Mouse (Mus musculus): ENCODE results near the gene Stag1. TPM values are rescaled to one million over a fixed set of nuclear protein-coding genes. Genes with fewer than 3 reads are reported as not detected.

Stag1 gene
- polyA plus RNA-seq, 1 experiment from 2014 or later = 36.4 TPM

DNA sequence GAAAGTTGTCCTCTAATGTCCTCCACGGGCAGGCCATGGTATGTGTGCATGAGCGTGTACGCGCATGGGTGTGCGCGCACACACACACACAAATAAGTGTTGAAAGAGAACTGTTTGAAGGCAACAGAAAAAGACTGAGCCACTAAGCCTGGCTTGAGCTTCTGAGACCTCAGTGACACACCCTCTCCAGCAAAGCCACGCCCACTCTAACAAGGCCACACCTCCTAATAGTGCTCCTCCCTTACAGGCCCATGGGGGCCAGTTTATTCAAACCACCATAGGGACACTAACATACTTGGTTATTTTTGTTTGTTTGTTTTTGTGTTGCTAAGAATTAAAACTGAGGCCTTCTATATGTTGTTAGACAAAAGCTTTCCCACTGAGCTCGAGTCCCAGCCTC is 1.3 kb upstream of the Stag1 start:
- Histone ChIP-seq H3K9me3 (replicated peaks; ENCODE audit: control insufficient read depth, low read length) (no peaks in the 10 kb centered on the region), H3K36me3 (ENCODE audit: control insufficient read depth, insufficient read depth, low read length) (no peaks in the 10 kb centered on the region), H3K27me3 (replicated peaks; ENCODE audit: control insufficient read depth, insufficient read depth, low read length) (no peaks in the 10 kb centered on the region), H3K27ac (ENCODE audit: low read depth, low read length) (no peak overlapping the region), H3K4me1 (ENCODE audit: control insufficient read depth, insufficient read depth, low read length) (peaks cover 11% of the 10 kb centered on the region), H3K4me2 (ENCODE audit: low read length) (no peak overlapping the region), H3K9ac (ENCODE audit: low read length) (no peak overlapping the region), H3K4me3 (ENCODE audit: low read depth, low read length) (no peak overlapping the region)
- ATAC-seq = no peak
- DNase-seq (ENCODE audit: low spot score) = no peak
- WGBS = 85% methylated on average over 8 of the region's 8 CpGs

DNA sequence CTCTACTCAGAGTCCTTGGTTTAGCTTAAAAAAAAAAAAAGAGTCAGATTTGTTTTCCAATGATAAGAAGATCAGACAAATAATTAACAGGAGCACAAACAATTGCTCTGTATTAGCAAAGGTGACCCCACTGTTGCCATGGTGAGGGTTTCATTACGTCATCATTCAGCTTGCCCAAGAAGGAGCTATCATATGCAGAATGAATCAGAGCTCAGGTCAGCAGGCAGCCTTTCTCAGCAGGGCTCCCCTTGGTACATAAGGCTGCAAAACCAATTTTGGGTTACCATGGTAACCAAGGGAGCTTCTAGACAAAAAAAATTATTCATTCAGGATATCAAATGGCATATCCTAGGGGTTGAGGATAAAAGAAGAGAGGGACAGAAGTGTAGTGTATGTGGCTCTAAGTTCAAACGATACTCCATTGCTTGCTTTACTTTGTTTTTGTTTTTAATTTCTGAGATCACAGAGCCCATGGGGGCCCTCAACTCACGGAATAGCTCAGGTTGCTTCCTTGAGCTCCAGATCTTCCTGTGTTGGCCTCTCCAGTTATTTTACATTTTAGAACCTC is 2.2 kb downstream of the Stag1 start:
- Histone ChIP-seq H3K9ac (ENCODE audit: low read length) (no peak overlapping the region), H3K4me3 (ENCODE audit: low read depth, low read length) (no peak overlapping the region), H3K27ac (ENCODE audit: low read depth, low read length) (no peak overlapping the region), H3K4me2 (ENCODE audit: low read length) (no peak overlapping the region), H3K9me3 (replicated peaks; ENCODE audit: control insufficient read depth, low read length) (no peaks in the 10 kb centered on the region), H3K4me1 (ENCODE audit: control insufficient read depth, insufficient read depth, low read length) (peaks cover 11% of the 10 kb centered on the region), H3K27me3 (replicated peaks; ENCODE audit: control insufficient read depth, insufficient read depth, low read length) (no peaks in the 10 kb centered on the region), H3K36me3 (ENCODE audit: control insufficient read depth, insufficient read depth, low read length) (no peaks in the 10 kb centered on the region)
- WGBS = 13% methylated on average over 3 of the region's 3 CpGs
- DNase-seq (ENCODE audit: low spot score) = peak; percentile 64
- ATAC-seq = no peak; the same call in 1 of the 2 replicates

DNA sequence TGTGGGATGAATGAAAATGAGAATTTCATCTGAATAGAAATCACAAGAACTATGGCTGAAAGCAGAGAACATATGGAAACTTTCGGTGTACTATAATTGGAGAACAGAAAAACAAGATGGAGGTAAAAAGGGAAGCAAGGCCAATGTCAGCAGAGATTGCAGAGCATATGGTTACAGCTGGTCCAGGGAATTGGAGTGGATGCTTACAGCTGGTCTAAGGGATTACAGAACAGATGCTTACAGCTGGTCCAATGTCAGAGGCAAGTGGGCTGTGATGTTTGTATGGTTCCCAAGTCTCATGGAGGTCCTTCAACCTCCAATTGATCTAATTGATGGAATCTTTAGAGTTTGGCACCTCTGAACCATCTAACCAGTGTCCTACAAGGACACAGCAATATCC is 4.5 kb downstream of the Stag1 start:
- no peaks in the 10 kb centered on the region for H3K27me3 ChIP-seq (replicated peaks; ENCODE audit: control insufficient read depth, insufficient read depth, low read length)
- no peaks in the 10 kb centered on the region for H3K36me3 ChIP-seq (ENCODE audit: control insufficient read depth, insufficient read depth, low read length)
- H3K9me3 ChIP-seq (replicated peaks; ENCODE audit: control insufficient read depth, low read length) = no peaks in the 10 kb centered on the region
- H3K27ac ChIP-seq (ENCODE audit: low read depth, low read length) = no peak overlapping the region
- ATAC-seq (no peak), DNase-seq (ENCODE audit: low spot score) (no peak)
- 92% methylated on average over 1 of the region's 1 CpGs for WGBS
- H3K4me3 ChIP-seq (ENCODE audit: low read depth, low read length) = no peak overlapping the region
- no peak overlapping the region for H3K4me2 ChIP-seq (ENCODE audit: low read length)
- H3K9ac ChIP-seq (ENCODE audit: low read length) = no peak overlapping the region
- H3K4me1 ChIP-seq (ENCODE audit: control insufficient read depth, insufficient read depth, low read length) = peaks cover 11% of the 10 kb centered on the region

DNA sequence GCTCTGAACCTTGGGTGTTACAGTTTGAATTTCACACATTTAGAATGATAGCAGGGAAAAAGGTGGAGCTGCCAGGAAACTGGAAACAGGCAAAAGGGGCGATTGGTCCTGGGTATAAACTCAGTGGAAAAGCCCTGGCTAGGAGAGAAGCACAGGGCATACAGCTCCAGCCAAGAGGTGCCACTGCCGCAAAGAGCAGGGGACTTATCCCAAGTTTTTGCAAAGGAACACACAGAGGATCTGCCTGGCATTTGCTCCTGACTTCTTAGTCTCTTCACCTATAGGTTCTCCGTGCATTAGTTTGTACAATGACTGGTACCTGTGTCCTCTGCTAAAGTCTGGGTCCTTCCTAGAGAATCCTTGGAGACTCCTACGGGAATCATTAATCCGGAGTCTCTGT is 5.6 kb downstream of the Stag1 start:
- Histone ChIP-seq H3K27me3 (replicated peaks; ENCODE audit: control insufficient read depth, insufficient read depth, low read length) (no peaks in the 10 kb centered on the region), H3K9me3 (replicated peaks; ENCODE audit: control insufficient read depth, low read length) (no peaks in the 10 kb centered on the region), H3K36me3 (ENCODE audit: control insufficient read depth, insufficient read depth, low read length) (no peaks in the 10 kb centered on the region), H3K4me1 (ENCODE audit: control insufficient read depth, insufficient read depth, low read length) (peaks cover 11% of the 10 kb centered on the region), H3K27ac (ENCODE audit: low read depth, low read length) (no peak overlapping the region), H3K4me3 (ENCODE audit: low read depth, low read length) (no peak overlapping the region), H3K4me2 (ENCODE audit: low read length) (no peak overlapping the region), H3K9ac (ENCODE audit: low read length) (no peak overlapping the region)
- ATAC-seq (no peak), DNase-seq (ENCODE audit: low spot score) (no peak)
- WGBS = 61% methylated on average over 5 of the region's 5 CpGs

DNA sequence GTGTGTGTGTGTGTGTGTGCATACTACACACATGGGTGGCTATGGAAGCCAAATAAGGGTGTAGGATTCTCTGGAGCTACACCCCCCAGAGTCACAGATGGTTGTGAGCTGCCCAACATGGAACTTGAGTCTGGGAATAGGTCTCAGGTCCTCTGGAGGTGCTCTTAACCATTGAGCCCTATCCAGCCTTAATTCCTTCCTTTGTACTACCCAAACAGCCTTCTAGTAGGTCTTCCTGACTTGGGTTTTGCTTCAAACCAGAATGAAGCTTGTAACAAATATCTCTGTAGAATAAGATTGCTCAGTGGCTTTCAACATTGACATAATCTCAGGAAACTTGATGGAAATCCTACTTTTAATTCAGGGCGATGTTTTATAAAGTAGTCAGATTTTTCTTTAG is 7.9 kb downstream of the Stag1 start:
- ATAC-seq (no peak), DNase-seq (ENCODE audit: low spot score) (no peak)
- Histone ChIP-seq H3K4me2 (ENCODE audit: low read length) (no peak overlapping the region), H3K9ac (ENCODE audit: low read length) (no peak overlapping the region), H3K4me1 (ENCODE audit: control insufficient read depth, insufficient read depth, low read length) (no peaks in the 10 kb centered on the region), H3K9me3 (replicated peaks; ENCODE audit: control insufficient read depth, low read length) (no peaks in the 10 kb centered on the region), H3K4me3 (ENCODE audit: low read depth, low read length) (no peak overlapping the region), H3K27ac (ENCODE audit: low read depth, low read length) (no peak overlapping the region), H3K36me3 (ENCODE audit: control insufficient read depth, insufficient read depth, low read length) (no peaks in the 10 kb centered on the region), H3K27me3 (replicated peaks; ENCODE audit: control insufficient read depth, insufficient read depth, low read length) (no peaks in the 10 kb centered on the region)
- 96% methylated on average over 1 of the region's 1 CpGs for WGBS

DNA sequence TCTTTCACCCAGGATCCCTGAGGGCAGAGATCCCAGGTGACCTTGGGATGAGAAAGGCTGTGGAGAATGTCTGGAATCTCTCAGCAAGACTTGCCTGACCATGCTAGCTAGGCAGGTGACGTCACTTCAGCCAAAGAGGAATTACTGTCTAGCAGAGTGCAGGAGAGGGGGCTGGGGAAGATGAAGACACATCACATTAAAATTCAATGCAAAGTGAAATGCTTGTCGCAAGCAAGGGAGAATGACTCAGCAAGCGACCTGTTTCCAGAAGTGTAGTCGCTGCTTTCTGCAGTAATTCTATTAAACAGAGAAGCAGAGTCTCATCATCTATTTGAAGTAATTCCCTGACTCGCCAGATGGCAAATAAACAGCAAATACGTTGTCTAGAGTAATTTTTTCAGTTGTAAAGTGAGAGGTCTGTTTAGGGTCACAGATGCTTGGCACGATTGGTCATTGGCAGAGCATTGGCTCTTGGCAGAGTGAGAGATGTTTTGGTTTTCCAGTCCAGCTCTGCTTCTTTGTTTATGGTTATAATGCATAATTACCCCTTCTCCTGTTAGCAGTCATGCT is 8.5 kb downstream of the Stag1 start:
- Histone ChIP-seq H3K4me1 (ENCODE audit: control insufficient read depth, insufficient read depth, low read length) (no peaks in the 10 kb centered on the region), H3K9me3 (replicated peaks; ENCODE audit: control insufficient read depth, low read length) (no peaks in the 10 kb centered on the region), H3K4me2 (ENCODE audit: low read length) (no peak overlapping the region), H3K9ac (ENCODE audit: low read length) (no peak overlapping the region), H3K36me3 (ENCODE audit: control insufficient read depth, insufficient read depth, low read length) (no peaks in the 10 kb centered on the region), H3K4me3 (ENCODE audit: low read depth, low read length) (no peak overlapping the region), H3K27me3 (replicated peaks; ENCODE audit: control insufficient read depth, insufficient read depth, low read length) (no peaks in the 10 kb centered on the region), H3K27ac (ENCODE audit: low read depth, low read length) (no peak overlapping the region)
- WGBS = 47% methylated on average over 7 of the region's 7 CpGs
- ATAC-seq (peak; percentile 60; the same call in 1 of the 2 replicates), DNase-seq (ENCODE audit: low spot score) (peak; percentile 68)

- Histone ChIP-seq H3K4me3 (ENCODE audit: low read depth, low read length) (no peak overlapping the region), H3K27me3 (replicated peaks; ENCODE audit: control insufficient read depth, insufficient read depth, low read length) (no peaks in the 10 kb centered on the region), H3K27ac (ENCODE audit: low read depth, low read length) (no peak overlapping the region), H3K4me1 (ENCODE audit: control insufficient read depth, insufficient read depth, low read length) (peaks cover 4% of the 10 kb centered on the region; the same call in 1 of the 2 replicates), H3K36me3 (ENCODE audit: control insufficient read depth, insufficient read depth, low read length) (no peaks in the 10 kb centered on the region), H3K4me2 (ENCODE audit: low read length) (no peak overlapping the region), H3K9ac (ENCODE audit: low read length) (no peak overlapping the region), H3K9me3 (replicated peaks; ENCODE audit: control insufficient read depth, low read length) (no peaks in the 10 kb centered on the region)
- WGBS = 19% methylated on average over 3 of the region's 3 CpGs
- ATAC-seq = peak; percentile 76
- DNase-seq (ENCODE audit: low spot score) = peak; percentile 59
These were observed 16.0 kb downstream of the Stag1 start for GRCm38 (mm10) chr9:100613501-100614071.

DNA sequence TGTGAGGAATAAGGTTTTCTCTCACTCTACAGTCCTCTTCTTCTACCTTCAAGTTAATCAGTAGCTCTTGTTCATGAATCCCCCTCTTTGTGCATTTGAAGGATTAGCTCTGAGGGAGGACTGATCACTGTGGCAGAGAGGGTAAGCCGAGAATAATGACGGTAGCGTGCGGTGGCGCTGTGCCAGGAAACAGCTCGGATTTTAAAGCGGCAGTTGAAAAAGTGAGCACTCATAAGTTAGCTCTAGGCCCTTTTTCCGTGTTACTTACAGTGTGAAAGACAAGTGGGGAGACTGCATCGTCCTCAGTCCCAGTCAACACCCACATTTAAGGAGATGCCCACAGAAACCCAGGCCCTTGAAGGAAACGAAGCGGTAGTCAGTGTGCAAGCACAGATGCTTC is 19.3 kb downstream of the Stag1 start:
- Histone ChIP-seq H3K9ac (ENCODE audit: low read length) (no peak overlapping the region), H3K27me3 (replicated peaks; ENCODE audit: control insufficient read depth, insufficient read depth, low read length) (no peaks in the 10 kb centered on the region), H3K4me2 (ENCODE audit: low read length) (peak overlapping the region; percentile 33), H3K4me1 (ENCODE audit: control insufficient read depth, insufficient read depth, low read length) (peaks cover 4% of the 10 kb centered on the region; the same call in 1 of the 2 replicates), H3K27ac (ENCODE audit: low read depth, low read length) (0 out of 2 replicates have a peak overlapping the region, but pooled peaks have one; percentile 34), H3K36me3 (ENCODE audit: control insufficient read depth, insufficient read depth, low read length) (no peaks in the 10 kb centered on the region), H3K4me3 (ENCODE audit: low read depth, low read length) (no peak overlapping the region), H3K9me3 (replicated peaks; ENCODE audit: control insufficient read depth, low read length) (no peaks in the 10 kb centered on the region)
- WGBS = 7% methylated on average over 11 of the region's 11 CpGs
- ATAC-seq (peak; percentile 67), DNase-seq (ENCODE audit: low spot score) (peak; percentile 84)

DNA sequence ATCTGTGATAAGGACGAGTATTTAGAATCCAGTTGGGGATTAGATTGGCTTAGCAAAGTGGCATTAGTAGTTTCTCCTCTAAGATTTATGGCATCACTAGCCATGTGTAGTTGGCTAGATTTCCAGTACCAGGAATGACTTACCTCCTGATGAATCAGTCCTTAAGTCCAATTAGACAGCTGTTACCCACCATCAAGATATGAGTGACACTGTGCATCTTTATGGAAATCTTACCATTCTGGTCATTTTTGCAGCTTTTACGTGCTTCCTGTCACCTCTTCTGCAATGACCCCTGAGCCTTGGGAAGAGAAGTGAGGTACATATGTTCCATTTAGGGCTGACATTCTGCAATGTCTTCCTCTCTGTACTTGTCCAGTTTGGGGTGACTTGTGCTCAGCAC is 28.7 kb downstream of the Stag1 start:
- DNase-seq (ENCODE audit: low spot score) (no peak), ATAC-seq (no peak)
- Histone ChIP-seq H3K27me3 (replicated peaks; ENCODE audit: control insufficient read depth, insufficient read depth, low read length) (no peaks in the 10 kb centered on the region), H3K36me3 (ENCODE audit: control insufficient read depth, insufficient read depth, low read length) (no peaks in the 10 kb centered on the region), H3K9ac (ENCODE audit: low read length) (no peak overlapping the region), H3K9me3 (replicated peaks; ENCODE audit: control insufficient read depth, low read length) (no peaks in the 10 kb centered on the region), H3K27ac (ENCODE audit: low read depth, low read length) (no peak overlapping the region), H3K4me2 (ENCODE audit: low read length) (no peak overlapping the region), H3K4me1 (ENCODE audit: control insufficient read depth, insufficient read depth, low read length) (no peaks in the 10 kb centered on the region), H3K4me3 (ENCODE audit: low read depth, low read length) (no peak overlapping the region)
- 91% methylated on average over 2 of the region's 2 CpGs for WGBS
